Mouse (Mus musculus): ENCODE results near the gene Ifi47.

DNA sequence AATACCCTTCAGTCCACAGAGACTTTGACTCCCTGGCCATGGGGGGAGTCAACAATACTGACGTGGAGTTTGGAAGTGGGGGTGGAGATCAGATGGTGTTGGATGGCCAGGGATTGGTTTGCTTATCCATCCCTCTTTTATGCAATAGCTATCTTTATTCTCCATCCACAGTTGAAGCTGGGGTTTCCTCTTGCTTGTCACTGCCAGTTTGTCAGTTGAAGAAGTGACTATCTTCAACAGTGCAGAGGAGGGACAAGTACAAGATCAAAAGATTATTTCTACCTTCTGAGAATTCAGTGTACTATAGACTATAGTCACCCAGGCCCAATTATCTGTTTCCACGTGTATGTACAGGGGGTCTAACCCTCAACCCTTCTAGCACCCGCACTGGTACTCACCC lies 7.4 kb downstream of the Ifi47 start:
- no peak for TF ChIP-seq MAX (IDR thresholded peaks at IDR 0.05)
- no peak for TF ChIP-seq CTCF (IDR thresholded peaks at IDR 0.05; ENCODE audit: control insufficient read depth, insufficient read depth, insufficient read length)
